In the genomic region with DNA sequence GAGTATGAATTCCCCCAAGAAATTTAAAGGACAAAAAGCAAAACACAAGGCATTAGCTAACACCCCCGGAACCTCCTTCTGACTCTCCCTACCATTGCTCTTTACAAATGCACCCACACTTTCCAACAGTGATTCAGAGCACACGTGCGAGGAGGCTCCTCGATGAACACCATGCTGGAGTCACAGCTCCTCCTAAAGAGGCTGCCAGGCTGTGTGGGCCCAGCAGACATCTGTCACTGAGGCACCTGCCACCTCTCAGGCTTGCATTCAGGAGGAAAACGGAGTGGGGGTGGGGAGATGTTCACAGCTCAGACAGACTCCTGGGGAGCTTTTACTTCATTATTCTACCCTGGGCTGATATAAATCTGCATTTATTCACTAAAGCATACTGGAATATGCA, we compare ENCODE assay signal across 11 mouse cellular contexts.
A peak's percentile ranks its signal among the peaks of the same experiment; 100 is the strongest.
DNase-seq lines count a peak whose midpoint lies in the region; ATAC-seq lines count a peak whose summit lies in the region.
"Had no signal": no experiment of that assay in that cellular context is flagged by ENCODE, and none has a peak within 500 bp of the region (broad histone marks: within the 10 kb centered on the region; RNA-seq: fewer than 3 reads in every experiment).

No protein-coding gene starts in this region.

- no peak overlapping the region; the same call in 1 of the 2 replicates for H3K27ac ChIP-seq in forebrain, embryonic 14.5 days (ENCODE audit: low read depth, low read length)
- H3K27ac ChIP-seq: embryonic facial prominence, embryonic 15.5 days; lung, embryonic 15.5 days had no signal

- intact Hi-C loops in left cerebral cortex, postnatal 4 days (cut with DNase I), result no loop called here

- H3K27me3 ChIP-seq in forebrain, embryonic 14.5 days (replicated peaks; ENCODE audit: control insufficient read depth, insufficient read depth, low read length), result no peaks in the 10 kb centered on the region
- H3K27me3 ChIP-seq: embryonic facial prominence, embryonic 15.5 days; lung, embryonic 15.5 days had no signal

- no peaks in the 10 kb centered on the region for H3K36me3 ChIP-seq in forebrain, embryonic 14.5 days (ENCODE audit: control insufficient read depth, insufficient read depth, low read length)
- H3K36me3 ChIP-seq: embryonic facial prominence, embryonic 15.5 days; lung, embryonic 15.5 days had no signal

- H3K4me1 ChIP-seq in forebrain, embryonic 14.5 days (ENCODE audit: control insufficient read depth, insufficient read depth, low read length), result peaks cover 19% of the 10 kb centered on the region
- H3K4me1 ChIP-seq: embryonic facial prominence, embryonic 15.5 days; lung, embryonic 15.5 days had no signal

- H3K9me3 ChIP-seq in forebrain, embryonic 14.5 days (replicated peaks; ENCODE audit: control insufficient read depth, low read length), result no peaks in the 10 kb centered on the region
- H3K9me3 ChIP-seq: embryonic facial prominence, embryonic 15.5 days; lung, embryonic 15.5 days had no signal

- H3K4me2 ChIP-seq in forebrain, embryonic 14.5 days (ENCODE audit: low read length), result no peak overlapping the region
- H3K4me2 ChIP-seq: embryonic facial prominence, embryonic 15.5 days; lung, embryonic 15.5 days had no signal

- no peak overlapping the region for H3K4me3 ChIP-seq in forebrain, embryonic 14.5 days (ENCODE audit: low read depth, low read length)
- H3K4me3 ChIP-seq: embryonic facial prominence, embryonic 15.5 days; lung, embryonic 15.5 days had no signal

- H3K9ac ChIP-seq in forebrain, embryonic 14.5 days (ENCODE audit: low read length), result no peak overlapping the region
- H3K9ac ChIP-seq: embryonic facial prominence, embryonic 15.5 days; lung, embryonic 15.5 days had no signal

- WGBS in forebrain, embryonic 14.5 days, result 28% methylated on average over 5 of the region's 5 CpGs

- peak; percentile 91; the same call in 1 of the 2 replicates for ATAC-seq in forebrain, embryonic 14.5 days

- peak; percentile 67 to 78 for DNase-seq in cerebellum, postnatal 10 days
- no peak for DNase-seq in cerebellum, adult 9-11 months
- peak; percentile 81 for DNase-seq in forebrain, embryonic 14.5 days (ENCODE audit: low spot score)
- peak; percentile 61 for DNase-seq in layer of hippocampus, adult 9-10 months (ENCODE audit: low spot score)
- peak; percentile 55 for DNase-seq in left cerebral cortex, postnatal 4 days
- DNase-seq in kidney, adult 18-20 months, result no peak
- no peak for DNase-seq in lung, postnatal 4 days
- DNase-seq in heart, postnatal 4 days, result no peak
- DNase-seq: cerebellum, adult 11-12 months had no signal

Comparison
In these comparisons a context has a peak if more than half of its experiments do, and no peak if none do; other contexts are left out.
1. DNase-seq: peak in cerebellum, postnatal 10 days (2 of 2), forebrain, embryonic 14.5 days (single experiment), layer of hippocampus, adult 9-10 months (single experiment) and left cerebral cortex, postnatal 4 days (single experiment); none in cerebellum, adult 9-11 months (single experiment), kidney, adult 18-20 months (single experiment), lung, postnatal 4 days (0 of 2) and heart, postnatal 4 days (single experiment).